Mouse (Mus musculus) spleen, adult 2 months (tissue): ENCODE data around the gene Prkar2b. TPM values are rescaled to one million over a fixed set of nuclear protein-coding genes. Genes with fewer than 3 reads are reported as not detected.

Source experiments
- DNase-seq, 2 experiments: peaks; one replicate each; pipeline versions ENCODE4 v3.0.0 to v3.0.0-alpha.2; 2012 to 2021; ENCODE audit warnings: low spot score in 2 of 2, low read depth in 1 of 2
- H3K27ac ChIP-seq: fragments of 200-500 bp; 2 replicates; pipeline ENCODE4 v1.5.1; 2012; ENCODE audit warnings: low read length, inconsistent platforms; ENCODE audit not compliant: insufficient read depth
- H3K27me3 ChIP-seq: fragments of 200-500 bp; 2 replicates; pipeline ENCODE4 v1.6.1; 2012; ENCODE audit warnings: mild to moderate bottlenecking, moderate library complexity, low read length, inconsistent platforms; ENCODE audit not compliant: control insufficient read depth, insufficient read depth
- H3K36me3 ChIP-seq: fragments of 200-500 bp; 2 replicates; pipeline ENCODE4 v1.6.1; 2012; ENCODE audit warnings: mild to moderate bottlenecking, low read length, inconsistent platforms; ENCODE audit not compliant: control insufficient read depth, insufficient read depth
- H3K4me1 ChIP-seq: fragments of 200-500 bp; 2 replicates; pipeline ENCODE4 v1.6.1; 2011; ENCODE audit warnings: inconsistent platforms; ENCODE audit not compliant: control insufficient read depth, insufficient read depth, insufficient read length
- H3K4me3 ChIP-seq: fragments of 200-500 bp; 2 replicates; pipeline ENCODE4 v1.5.1; 2011; ENCODE audit warnings: mild to moderate bottlenecking, inconsistent platforms; ENCODE audit not compliant: insufficient read depth, insufficient read length; ENCODE audit errors: extremely low read depth
- CTCF ChIP-seq: fragments of 200-500 bp; IDR thresholded peaks from 2 replicates; pipeline ENCODE4 v1.5.1; 2011; ENCODE audit warnings: mild to moderate bottlenecking, inconsistent platforms; ENCODE audit not compliant: insufficient read depth, insufficient read length, insufficient replicate concordance; ENCODE audit errors: extremely low read depth
- POLR2A ChIP-seq: fragments of 200-500 bp; IDR thresholded peaks from 2 replicates; pipeline ENCODE4 v1.6.1; 2011; ENCODE audit warnings: low read depth, low read length, inconsistent platforms
- WGBS: fragments of 180-500 bp; shearing (Covaris S2); methylation state at CpG from one replicate; pipeline ENCODE4 v1.1.7; 2018; 5-methylcytosine and 5-hydroxymethylcytosine counted together
- polyA plus RNA-seq: library from polyadenylated mRNA; depleted of rRNA; stranded (reverse); fragments of >200 nt; gene quantifications from 2 replicates; pipeline ENCODE4 v1.2.3, GENCODE M21; 2012

Prkar2b gene
- polyA plus RNA-seq, 1 experiment: 9.1 TPM

DNA sequence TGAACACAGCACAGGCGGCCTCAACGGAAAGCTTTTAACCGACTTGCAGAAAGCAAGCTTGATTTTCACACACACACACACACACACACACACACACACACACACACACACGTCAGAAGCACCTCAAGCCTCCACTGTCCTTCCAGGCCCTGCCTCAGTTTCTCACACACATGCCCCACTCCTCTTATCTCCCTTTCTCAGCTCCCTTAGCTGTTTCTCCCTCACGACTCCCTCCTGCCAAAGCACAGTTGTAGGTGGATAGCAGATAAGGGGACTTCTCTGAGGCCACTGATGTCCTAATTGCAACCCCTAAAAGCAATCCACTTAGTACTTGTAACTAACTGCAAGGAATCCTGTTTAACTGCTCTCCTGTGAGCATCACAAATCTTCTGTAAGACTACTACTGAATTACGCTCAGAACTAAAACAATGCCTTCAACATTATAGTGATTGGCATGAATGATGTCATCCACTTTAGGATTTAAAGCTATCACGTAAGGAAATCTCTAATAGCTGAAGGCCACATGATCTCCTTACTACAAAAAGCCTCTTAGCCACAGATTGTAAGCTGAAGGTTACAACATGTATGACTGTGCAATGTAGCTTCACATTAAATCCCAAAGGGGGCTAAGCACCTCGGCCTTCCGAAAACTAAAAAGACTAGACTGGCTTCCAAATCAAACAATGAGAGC, 6.5 kb downstream of the Prkar2b start:
- TF ChIP-seq CTCF (no peak), POLR2A (no peak)
- Histone ChIP-seq H3K4me1 (no peaks in the 10 kb centered on the region), H3K36me3 (no peaks in the 10 kb centered on the region), H3K4me3 (no peak overlapping the region), H3K27ac (no peak overlapping the region), H3K27me3 (no peaks in the 10 kb centered on the region)
- DNase-seq: no peak
- 83% methylated on average over 9 of the region's 9 CpGs for WGBS

DNA sequence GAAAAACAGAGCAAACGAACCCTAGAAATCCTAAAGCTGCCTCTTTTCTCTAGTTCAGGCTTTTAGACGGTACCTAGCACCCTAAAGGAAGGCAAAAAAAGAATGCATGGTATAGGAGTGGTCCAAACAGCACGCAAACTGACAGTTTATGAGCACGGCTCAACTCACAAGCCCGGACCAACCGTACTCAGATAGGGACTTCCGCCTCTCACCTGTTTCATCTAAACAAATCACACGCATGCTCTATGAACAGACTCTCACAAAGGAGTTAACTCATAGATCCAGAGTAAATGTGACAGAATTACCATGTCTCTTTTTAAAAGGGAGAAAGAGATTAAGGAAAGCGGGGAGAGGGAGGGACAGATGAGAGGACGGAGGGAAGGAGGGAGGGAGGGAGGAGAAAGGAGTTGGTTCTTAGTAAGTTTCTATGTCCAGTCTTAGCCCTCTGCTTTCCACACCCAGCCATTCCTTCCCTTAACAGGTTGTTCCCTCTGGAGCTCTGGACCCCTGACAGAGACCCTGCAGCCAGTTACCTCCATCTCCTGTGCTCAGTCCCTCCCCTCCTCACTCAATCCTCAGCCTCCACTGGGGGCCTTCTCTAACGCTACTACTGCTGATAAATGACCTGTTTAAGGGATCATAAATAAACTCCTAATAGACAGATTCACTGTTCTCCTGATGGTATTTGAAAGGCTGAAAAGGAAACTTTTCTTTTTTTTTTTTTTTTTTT, 7.3 kb downstream of the Prkar2b start:
- no peak overlapping the region for H3K4me3 ChIP-seq
- H3K4me1 ChIP-seq: no peaks in the 10 kb centered on the region
- 89% methylated on average over 11 of the region's 11 CpGs for WGBS
- TF ChIP-seq CTCF (no peak), POLR2A (no peak)
- DNase-seq: no peak
- no peaks in the 10 kb centered on the region for H3K27me3 ChIP-seq
- H3K36me3 ChIP-seq: no peaks in the 10 kb centered on the region
- no peak overlapping the region for H3K27ac ChIP-seq

DNA sequence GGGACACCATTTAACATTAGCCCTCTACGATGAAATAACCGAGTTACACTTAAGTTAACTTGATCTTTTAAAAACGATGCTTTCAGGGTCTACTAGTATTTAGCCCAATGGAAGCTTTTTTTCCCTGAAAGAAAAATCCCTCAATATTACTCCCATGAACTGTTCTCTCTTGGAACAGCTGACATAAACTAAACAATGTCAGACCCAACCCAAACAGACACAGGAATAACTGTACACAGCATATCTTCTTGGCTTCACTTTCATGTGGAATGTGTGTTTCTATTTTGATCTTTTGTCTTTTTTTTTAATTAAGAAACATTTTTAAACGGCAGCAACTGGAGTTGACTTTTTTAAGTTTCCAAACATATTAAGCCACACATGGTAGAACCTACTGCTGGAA, 8.2 kb downstream of the Prkar2b start:
- TF ChIP-seq CTCF: no peak
- TF ChIP-seq POLR2A: no peak
- H3K27ac ChIP-seq: no peak overlapping the region
- no peak overlapping the region for H3K4me3 ChIP-seq
- no peaks in the 10 kb centered on the region for H3K36me3 ChIP-seq
- no peaks in the 10 kb centered on the region for H3K4me1 ChIP-seq
- no peaks in the 10 kb centered on the region for H3K27me3 ChIP-seq
- no peak for DNase-seq
- WGBS: 89% methylated on average over 4 of the region's 4 CpGs

DNA sequence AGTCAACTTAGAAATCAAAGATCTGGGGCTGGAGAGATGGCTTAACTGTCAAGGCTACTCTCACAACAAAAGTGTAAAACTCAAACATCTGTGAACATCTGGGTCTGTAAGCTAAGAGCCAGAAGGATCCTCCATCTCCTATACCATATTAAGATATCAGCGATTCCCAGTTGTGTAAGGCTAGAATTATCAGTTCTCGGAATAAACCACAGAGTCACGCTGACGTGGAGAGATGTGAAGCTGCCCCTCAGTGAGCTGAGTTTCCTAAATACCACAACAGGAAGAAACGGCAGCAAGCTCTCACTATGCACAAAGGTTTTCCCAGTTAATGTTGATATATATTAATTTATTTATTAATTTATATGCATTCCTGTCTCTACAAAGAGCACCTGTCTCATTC, 10.9 kb downstream of the Prkar2b start:
- WGBS: 29% methylated on average over 5 of the region's 5 CpGs
- Histone ChIP-seq H3K27ac (no peak overlapping the region), H3K36me3 (no peaks in the 10 kb centered on the region), H3K4me1 (no peaks in the 10 kb centered on the region), H3K27me3 (no peaks in the 10 kb centered on the region), H3K4me3 (no peak overlapping the region)
- TF ChIP-seq POLR2A (no peak), CTCF (no peak)
- no peak for DNase-seq

DNA sequence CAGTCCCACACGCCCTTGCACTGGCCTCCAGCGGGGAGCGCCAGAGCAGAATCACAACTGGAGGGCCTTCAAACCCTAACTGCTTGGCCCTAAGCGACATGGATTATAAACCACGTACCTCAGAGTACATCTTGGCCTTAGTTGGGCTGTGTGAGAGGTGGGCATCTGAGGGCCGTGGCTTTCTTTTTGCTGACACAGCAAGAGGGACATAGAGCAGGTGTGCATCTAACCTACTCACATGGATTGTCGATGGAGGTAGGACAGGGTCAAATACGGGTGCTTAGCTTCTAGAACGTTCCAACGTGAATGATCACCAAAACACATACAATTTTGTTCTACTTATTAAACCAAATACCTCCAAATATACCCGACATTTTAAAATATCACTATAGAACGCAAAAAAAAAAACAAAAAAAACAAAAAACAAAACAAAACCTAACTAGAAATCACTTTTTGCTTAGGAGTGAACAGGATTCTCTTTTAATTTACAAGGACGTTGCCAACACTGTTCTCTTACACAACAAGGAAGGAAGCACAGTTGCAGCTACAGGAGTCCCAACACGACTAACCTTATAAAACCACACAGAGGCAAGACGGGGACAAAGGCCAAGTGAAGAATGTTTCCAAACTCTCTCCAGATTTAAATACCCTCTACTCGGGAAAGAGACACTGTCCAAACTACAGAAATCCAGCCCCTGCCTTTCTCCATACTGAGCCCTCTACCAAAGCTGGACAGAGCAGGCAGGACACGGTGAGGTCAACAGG, 15.3 kb downstream of the Prkar2b start:
- Histone ChIP-seq H3K27me3 (no peaks in the 10 kb centered on the region), H3K36me3 (no peaks in the 10 kb centered on the region), H3K27ac (no peak overlapping the region), H3K4me3 (no peak overlapping the region), H3K4me1 (no peaks in the 10 kb centered on the region)
- no peak for DNase-seq
- WGBS: 76% methylated on average over 17 of the region's 17 CpGs
- TF ChIP-seq POLR2A: no peak

DNA sequence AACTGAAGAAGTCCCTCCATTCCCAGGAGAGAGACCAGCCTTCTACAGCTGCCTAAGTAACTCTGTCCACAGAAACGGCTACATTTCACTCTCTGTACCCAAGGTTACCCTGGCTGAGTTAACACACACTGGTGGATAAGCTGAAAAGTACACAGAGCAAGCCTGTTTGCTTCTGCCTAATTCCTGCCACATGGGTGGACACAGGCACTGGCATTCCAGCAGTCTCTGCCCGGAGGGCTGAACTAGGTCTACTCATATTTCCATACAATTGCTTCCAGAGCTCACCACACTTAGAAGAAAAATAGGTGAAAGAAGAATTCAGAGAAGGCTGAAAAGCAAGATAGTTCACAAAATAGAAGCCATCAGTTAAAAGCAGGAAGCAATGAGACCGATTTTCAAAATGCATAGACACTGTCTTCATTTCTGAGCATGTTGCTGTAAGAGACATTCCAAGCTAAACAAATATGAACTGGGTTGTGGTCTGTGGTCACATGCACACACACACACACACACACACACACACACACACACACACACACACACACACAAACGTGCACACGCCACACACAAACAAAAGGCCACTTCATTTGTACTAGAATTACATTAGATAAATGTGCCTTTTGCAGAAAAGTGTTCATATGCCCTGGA, 16.5 kb downstream of the Prkar2b start:
- Histone ChIP-seq H3K4me3 (no peak overlapping the region), H3K36me3 (no peaks in the 10 kb centered on the region), H3K27me3 (no peaks in the 10 kb centered on the region), H3K4me1 (no peaks in the 10 kb centered on the region), H3K27ac (no peak overlapping the region)
- no peak for TF ChIP-seq CTCF
- no peak for TF ChIP-seq POLR2A
- WGBS: 53% methylated on average over 5 of the region's 5 CpGs
- no peak for DNase-seq
